Mouse (Mus musculus) G1E-ER4 (cell line): Measurements from ENCODE around the gene Twf2. TPM values are rescaled to one million over a fixed set of nuclear protein-coding genes. Genes with fewer than 3 reads are reported as not detected.

Source experiments
- GATA1 ChIP-seq: IDR thresholded peaks from one replicate; pipeline ENCODE4 v1.8.0; 2012; ENCODE audit warnings: low read length, inconsistent platforms
- polyA plus RNA-seq: library from polyadenylated mRNA; stranded (reverse); fragments of >175 nt; gene quantifications from 2 replicates; pipeline ENCODE4 v1.2.3, GENCODE M21; 2012

Gene Twf2
- polyA plus RNA-seq, 1 experiment: 36.4 TPM

- TF ChIP-seq GATA1: no peak
These were observed 18.1 kb downstream of the Twf2 start for GRCm38 (mm10) chr9:106220894-106221523.

- TF ChIP-seq GATA1: no peak
These were observed 19.4 kb downstream of the Twf2 start, which contains the start of gene Tlr9 for GRCm38 (mm10) chr9:106222261-106222851. Gene Tlr9 (plus strand): TSS chr9:106222598.

- no peak for TF ChIP-seq GATA1
These were observed 20.1 kb downstream of the Twf2 start for GRCm38 (mm10) chr9:106222994-106223393.

- no peak for TF ChIP-seq GATA1
These were observed 22.7 kb downstream of the Twf2 start for GRCm38 (mm10) chr9:106225469-106226150.

- no peak for TF ChIP-seq GATA1
These were observed 23.3 kb downstream of the Twf2 start for GRCm38 (mm10) chr9:106226151-106226682.

- TF ChIP-seq GATA1: no peak
These were observed 25.0 kb downstream of the Twf2 start for GRCm38 (mm10) chr9:106227790-106228429.

DNA sequence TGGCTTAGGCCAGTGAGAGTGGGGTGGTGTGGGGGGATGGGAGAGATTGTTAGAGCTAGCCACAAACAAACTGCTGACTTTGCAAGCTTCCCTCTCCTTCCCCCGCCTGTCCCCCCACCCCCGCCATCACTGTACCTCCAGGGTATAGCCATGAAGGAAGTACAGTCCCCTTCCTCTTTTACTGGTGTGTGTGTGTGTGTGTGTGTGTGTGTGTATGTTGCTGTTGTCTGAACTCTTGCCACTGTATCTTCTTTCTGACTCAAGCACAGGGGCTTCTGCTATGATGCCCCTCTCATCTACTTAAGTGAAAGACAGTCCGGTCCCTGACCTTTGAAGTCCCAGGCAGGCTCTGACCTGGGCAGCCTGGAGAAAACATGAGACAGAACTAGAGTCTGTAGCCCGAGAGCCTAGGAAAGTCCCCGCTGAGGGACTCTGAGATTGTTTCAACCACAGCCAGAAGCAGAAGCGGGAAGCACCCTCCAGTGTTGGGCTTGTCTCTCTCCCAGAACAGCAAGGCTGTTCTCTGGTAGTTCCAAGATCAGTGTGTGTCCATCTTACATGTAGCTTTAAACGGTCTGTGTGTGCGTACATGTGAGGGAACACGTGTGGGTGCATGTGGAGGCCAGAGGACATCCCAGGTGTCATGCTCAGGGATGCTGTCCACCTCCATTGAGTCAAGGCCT, 27.3 kb downstream of the Twf2 start:
- TF ChIP-seq GATA1: no peak

- TF ChIP-seq GATA1: no peak
These were observed 27.8 kb downstream of the Twf2 start for GRCm38 (mm10) chr9:106230734-106231106.

DNA sequence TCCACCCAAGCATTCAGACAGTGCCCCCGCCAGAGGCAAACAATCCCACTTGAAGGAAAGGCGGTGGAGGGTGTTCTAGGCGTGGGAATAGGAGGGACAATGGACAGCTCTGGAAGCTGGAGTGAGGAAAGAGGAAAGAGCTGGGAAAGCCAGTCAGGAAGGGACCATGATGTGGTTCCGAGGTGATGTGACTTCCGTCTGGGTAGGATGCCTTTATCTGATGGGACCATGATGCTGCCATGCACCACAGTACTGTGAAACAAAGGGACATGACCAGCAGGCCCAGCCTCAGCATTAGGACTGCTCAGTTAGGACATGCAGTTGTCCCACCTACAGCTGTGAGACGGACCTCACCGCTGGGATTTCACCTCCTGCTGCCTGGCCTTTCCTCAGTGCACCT, 28.3 kb downstream of the Twf2 start:
- TF ChIP-seq GATA1: no peak

GRCm38 (mm10) chr9:106231816-106232215, 28.9 kb downstream of the Twf2 start:
- TF ChIP-seq GATA1: no peak

GRCm38 (mm10) chr9:106232956-106233355, 30.0 kb downstream of the Twf2 start:
- no peak for TF ChIP-seq GATA1

DNA sequence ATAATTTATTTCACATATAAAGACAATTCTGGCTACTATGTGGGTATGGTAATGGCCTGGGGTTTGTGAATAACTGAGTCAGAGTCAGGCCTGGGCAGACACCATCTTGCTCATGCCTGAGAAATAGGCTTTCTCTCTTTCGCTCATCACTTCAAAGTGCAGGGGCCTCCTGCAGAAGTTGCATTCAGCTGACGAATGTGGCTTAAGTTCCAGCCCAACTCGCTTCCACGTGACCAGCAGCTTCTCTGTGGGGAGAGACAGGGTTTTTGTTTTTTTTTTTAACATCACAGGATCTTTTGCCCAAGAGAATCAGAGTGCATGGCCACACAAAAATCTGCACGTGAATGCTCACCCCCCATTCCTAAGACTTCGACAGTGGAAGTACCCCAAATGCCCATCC, 31.0 kb downstream of the Twf2 start:
- TF ChIP-seq GATA1: no peak

DNA sequence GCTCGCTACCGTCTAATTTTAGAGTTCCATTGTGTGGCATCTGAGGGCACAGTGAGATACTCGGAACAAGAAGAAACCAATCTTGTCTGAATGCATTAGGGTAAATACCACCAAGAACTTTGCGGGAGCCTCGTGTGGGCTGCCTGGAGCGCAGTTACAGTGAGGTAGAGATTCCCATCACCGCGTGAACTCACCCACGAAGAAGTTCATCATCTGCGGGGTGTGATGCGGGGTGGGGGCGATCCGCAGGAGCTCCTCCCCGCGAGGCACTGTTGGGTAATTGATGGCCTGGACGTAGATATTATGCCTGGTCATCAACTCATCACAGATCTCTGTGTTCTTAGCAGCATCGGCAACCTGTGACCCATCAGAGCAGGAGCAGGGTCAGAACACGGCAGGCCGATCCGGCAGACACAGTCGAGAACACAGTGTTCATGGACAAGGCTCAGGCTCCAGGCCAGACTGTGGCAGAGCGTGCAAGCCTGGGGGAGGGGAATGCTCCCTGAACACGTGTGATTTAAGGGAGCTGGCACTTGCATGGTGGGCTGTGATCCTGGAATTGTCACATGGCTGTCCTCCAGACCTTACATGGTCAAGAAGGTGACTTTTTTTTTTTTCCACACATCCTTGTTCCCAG, 32.4 kb downstream of the Twf2 start:
- TF ChIP-seq GATA1: no peak

DNA sequence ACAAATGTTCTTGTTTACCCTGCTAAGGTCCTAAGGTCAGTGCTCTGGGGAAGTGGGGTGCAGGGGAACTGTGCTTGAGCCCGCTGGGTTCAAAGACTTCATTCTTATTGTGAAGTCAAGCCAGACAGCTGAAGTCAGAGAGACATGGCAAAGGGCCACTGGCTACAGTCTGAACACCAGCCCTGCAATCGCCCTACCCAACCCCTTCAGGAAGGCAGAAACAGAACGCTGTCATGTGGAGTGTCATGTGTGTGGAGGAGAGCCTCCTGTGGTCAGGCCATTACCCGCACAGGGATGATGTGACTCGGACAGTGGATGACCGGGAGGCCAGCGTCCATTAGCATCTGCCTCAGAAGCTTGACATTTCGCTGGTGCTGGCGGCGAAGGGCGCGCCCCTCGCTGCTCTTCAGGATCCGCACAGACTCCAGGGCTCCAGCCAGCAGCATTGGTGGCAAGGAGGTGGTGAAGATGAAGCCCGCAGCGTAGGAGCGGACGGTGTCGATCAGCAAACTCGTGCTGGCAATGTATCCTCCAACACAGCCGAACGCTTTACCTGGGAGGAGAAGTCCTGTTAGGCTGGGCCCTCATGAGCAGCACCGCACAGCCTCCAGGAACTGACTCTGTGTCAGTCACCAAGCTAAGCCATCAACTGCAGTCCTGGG, 33.4 kb downstream of the Twf2 start:
- TF ChIP-seq GATA1: no peak

GRCm38 (mm10) chr9:106236818-106237211, 33.9 kb downstream of the Twf2 start:
- no peak for TF ChIP-seq GATA1

- no peak for TF ChIP-seq GATA1
These were observed 34.5 kb downstream of the Twf2 start for GRCm38 (mm10) chr9:106237401-106237800.
